Mouse (Mus musculus): ENCODE data around the gene Braf. TPM values are rescaled to one million over a fixed set of nuclear protein-coding genes. Genes with fewer than 3 reads are reported as not detected.
"Not testable (repeated sequence)": the region's sequence is repeated elsewhere in the genome, so short reads cannot be mapped to it uniquely, and the experiment has no call there.

Gene Braf
- polyA plus RNA-seq, 1 experiment from 2014 or later, result 12.2 TPM

DNA sequence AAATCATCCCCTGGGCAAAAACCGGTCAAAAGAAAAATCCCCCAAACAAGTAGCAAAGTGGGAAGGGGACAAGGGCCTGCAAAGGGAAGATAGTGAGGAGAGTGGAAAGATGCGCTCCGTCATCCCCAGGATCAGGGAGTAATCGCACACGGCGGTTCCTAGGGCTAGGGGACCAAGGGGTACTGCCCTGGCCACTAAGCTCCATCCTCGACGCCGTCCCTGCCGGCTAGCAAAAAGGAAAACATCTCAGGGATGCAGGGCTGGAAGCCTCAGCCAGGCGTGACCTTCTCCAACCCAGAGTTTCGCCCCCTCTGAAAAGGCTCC lies 759 bp downstream of the Braf start:
- H3K9me3 ChIP-seq (ENCODE audit: control insufficient read depth, low read length), result no peaks in the 10 kb centered on the region
- H3K36me3 ChIP-seq (ENCODE audit: control insufficient read depth, insufficient read depth, low read length), result no peaks in the 10 kb centered on the region
- peak overlapping the region; percentile 96 for H3K9ac ChIP-seq (ENCODE audit: low read depth, low read length)
- peaks cover 15% of the 10 kb centered on the region; the same call in 1 of the 2 replicates for H3K4me1 ChIP-seq (replicated peaks; ENCODE audit: control insufficient read depth, insufficient read depth, low read length)
- ATAC-seq (replicated peaks; ENCODE audit: low FRiP score), result peak; percentile 60
- H3K4me2 ChIP-seq, result peak overlapping the region; percentile 78
- H3K27me3 ChIP-seq (replicated peaks; ENCODE audit: control insufficient read depth, insufficient read depth, low read length), result no peaks in the 10 kb centered on the region
- H3K4me3 ChIP-seq (ENCODE audit: low read depth, low read length), result peak overlapping the region; percentile 94
- 0% methylated on average over 12 of the region's 12 CpGs for WGBS
- DNase-seq (ENCODE audit: low spot score), result no peak
- peak overlapping the region; percentile 93 for H3K27ac ChIP-seq (ENCODE audit: low read depth, low read length)

- no peaks in the 10 kb centered on the region for H3K9me3 ChIP-seq (ENCODE audit: control insufficient read depth, low read length)
- H3K4me3 ChIP-seq (ENCODE audit: low read depth, low read length), result peak overlapping the region; percentile 94
- peak overlapping the region; percentile 96 for H3K9ac ChIP-seq (ENCODE audit: low read depth, low read length)
- no peak overlapping the region for H3K27ac ChIP-seq (ENCODE audit: low read depth, low read length)
- H3K27me3 ChIP-seq (replicated peaks; ENCODE audit: control insufficient read depth, insufficient read depth, low read length), result no peaks in the 10 kb centered on the region
- ATAC-seq (replicated peaks; ENCODE audit: low FRiP score) (no peak), DNase-seq (ENCODE audit: low spot score) (no peak)
- peak overlapping the region; percentile 78 for H3K4me2 ChIP-seq
- WGBS, result 1% methylated on average over 7 of the region's 7 CpGs
- no peaks in the 10 kb centered on the region for H3K36me3 ChIP-seq (ENCODE audit: control insufficient read depth, insufficient read depth, low read length)
- H3K4me1 ChIP-seq (replicated peaks; ENCODE audit: control insufficient read depth, insufficient read depth, low read length), result peaks cover 15% of the 10 kb centered on the region; the same call in 1 of the 2 replicates
Observed at GRCm38 (mm10) chr6:39724071-39724470, 1.2 kb downstream of the Braf start.

DNA sequence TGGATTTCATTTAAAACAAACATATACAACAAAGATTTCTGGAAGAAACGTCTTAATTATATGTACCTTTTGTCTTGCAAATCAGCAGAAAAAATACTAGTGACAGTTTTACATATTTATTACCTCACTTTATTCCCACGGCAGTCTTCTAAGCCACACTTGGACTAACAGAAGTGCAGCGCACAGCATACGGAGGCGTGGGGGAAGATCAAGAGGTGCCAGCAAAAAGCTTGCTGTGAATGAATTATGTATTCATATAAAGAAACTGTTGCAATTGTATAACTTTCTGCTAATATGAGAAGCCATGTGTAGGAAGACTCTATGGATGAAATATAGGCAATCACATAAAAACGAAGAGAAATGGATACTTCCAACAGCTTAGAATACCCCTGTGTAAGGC lies 6.7 kb downstream of the Braf start:
- Histone ChIP-seq H3K9ac (ENCODE audit: low read depth, low read length) (no peak overlapping the region), H3K4me2 (no peak overlapping the region), H3K4me3 (ENCODE audit: low read depth, low read length) (no peak overlapping the region), H3K4me1 (replicated peaks; ENCODE audit: control insufficient read depth, insufficient read depth, low read length) (peaks cover 9% of the 10 kb centered on the region; the same call in 1 of the 2 replicates), H3K27me3 (replicated peaks; ENCODE audit: control insufficient read depth, insufficient read depth, low read length) (no peaks in the 10 kb centered on the region), H3K9me3 (ENCODE audit: control insufficient read depth, low read length) (no peaks in the 10 kb centered on the region), H3K27ac (ENCODE audit: low read depth, low read length) (no peak overlapping the region), H3K36me3 (ENCODE audit: control insufficient read depth, insufficient read depth, low read length) (no peaks in the 10 kb centered on the region)
- no peak for ATAC-seq (replicated peaks; ENCODE audit: low FRiP score)
- WGBS, result 87% methylated on average over 6 of the region's 6 CpGs
- DNase-seq (ENCODE audit: low spot score), result no peak

GRCm38 (mm10) chr6:39717049-39717448 lies 8.2 kb downstream of the Braf start:
- WGBS, result 82% methylated on average over 2 of the region's 2 CpGs
- Histone ChIP-seq H3K4me3 (ENCODE audit: low read depth, low read length) (no peak overlapping the region), H3K9me3 (ENCODE audit: control insufficient read depth, low read length) (no peaks in the 10 kb centered on the region), H3K27me3 (replicated peaks; ENCODE audit: control insufficient read depth, insufficient read depth, low read length) (no peaks in the 10 kb centered on the region), H3K9ac (ENCODE audit: low read depth, low read length) (no peak overlapping the region), H3K4me1 (replicated peaks; ENCODE audit: control insufficient read depth, insufficient read depth, low read length) (no peaks in the 10 kb centered on the region; the same call in 1 of the 2 replicates), H3K27ac (ENCODE audit: low read depth, low read length) (no peak overlapping the region), H3K36me3 (ENCODE audit: control insufficient read depth, insufficient read depth, low read length) (no peaks in the 10 kb centered on the region), H3K4me2 (no peak overlapping the region)
- DNase-seq (ENCODE audit: low spot score) (no peak), ATAC-seq (replicated peaks; ENCODE audit: low FRiP score) (no peak)

GRCm38 (mm10) chr6:39714341-39714740 lies 10.9 kb downstream of the Braf start:
- ATAC-seq (replicated peaks; ENCODE audit: low FRiP score) (no peak), DNase-seq (ENCODE audit: low spot score) (no peak)
- Histone ChIP-seq H3K27me3 (replicated peaks; ENCODE audit: control insufficient read depth, insufficient read depth, low read length) (no peaks in the 10 kb centered on the region), H3K9me3 (ENCODE audit: control insufficient read depth, low read length) (no peaks in the 10 kb centered on the region), H3K4me3 (ENCODE audit: low read depth, low read length) (no peak overlapping the region), H3K9ac (ENCODE audit: low read depth, low read length) (no peak overlapping the region), H3K36me3 (ENCODE audit: control insufficient read depth, insufficient read depth, low read length) (no peaks in the 10 kb centered on the region), H3K27ac (ENCODE audit: low read depth, low read length) (no peak overlapping the region), H3K4me1 (replicated peaks; ENCODE audit: control insufficient read depth, insufficient read depth, low read length) (no peaks in the 10 kb centered on the region), H3K4me2 (no peak overlapping the region)
- WGBS, result 87% methylated on average over 7 of the region's 7 CpGs

GRCm38 (mm10) chr6:39713399-39713798 lies 11.9 kb downstream of the Braf start:
- H3K27me3 ChIP-seq (replicated peaks; ENCODE audit: control insufficient read depth, insufficient read depth, low read length), result no peaks in the 10 kb centered on the region
- WGBS, result 85% methylated on average over 3 of the region's 3 CpGs
- DNase-seq (ENCODE audit: low spot score) (no peak), ATAC-seq (replicated peaks; ENCODE audit: low FRiP score) (no peak)
- no peak overlapping the region for H3K9ac ChIP-seq (ENCODE audit: low read depth, low read length)
- H3K27ac ChIP-seq (ENCODE audit: low read depth, low read length), result no peak overlapping the region
- no peaks in the 10 kb centered on the region for H3K9me3 ChIP-seq (ENCODE audit: control insufficient read depth, low read length)
- H3K4me2 ChIP-seq, result no peak overlapping the region
- H3K4me1 ChIP-seq (replicated peaks; ENCODE audit: control insufficient read depth, insufficient read depth, low read length), result no peaks in the 10 kb centered on the region
- no peaks in the 10 kb centered on the region for H3K36me3 ChIP-seq (ENCODE audit: control insufficient read depth, insufficient read depth, low read length)
- no peak overlapping the region for H3K4me3 ChIP-seq (ENCODE audit: low read depth, low read length)

- no peak overlapping the region for H3K4me2 ChIP-seq
- H3K4me3 ChIP-seq (ENCODE audit: low read depth, low read length), result no peak overlapping the region
- no peak overlapping the region for H3K27ac ChIP-seq (ENCODE audit: low read depth, low read length)
- H3K27me3 ChIP-seq (replicated peaks; ENCODE audit: control insufficient read depth, insufficient read depth, low read length), result no peaks in the 10 kb centered on the region
- no peaks in the 10 kb centered on the region for H3K36me3 ChIP-seq (ENCODE audit: control insufficient read depth, insufficient read depth, low read length)
- DNase-seq (ENCODE audit: low spot score) (no peak), ATAC-seq (replicated peaks; ENCODE audit: low FRiP score) (no peak)
- no peak overlapping the region for H3K9ac ChIP-seq (ENCODE audit: low read depth, low read length)
- WGBS, result 92% methylated on average over 4 of the region's 4 CpGs
- H3K4me1 ChIP-seq (replicated peaks; ENCODE audit: control insufficient read depth, insufficient read depth, low read length), result no peaks in the 10 kb centered on the region
- no peaks in the 10 kb centered on the region for H3K9me3 ChIP-seq (ENCODE audit: control insufficient read depth, low read length)
Observed at GRCm38 (mm10) chr6:39705625-39706024, 19.6 kb downstream of the Braf start.

DNA sequence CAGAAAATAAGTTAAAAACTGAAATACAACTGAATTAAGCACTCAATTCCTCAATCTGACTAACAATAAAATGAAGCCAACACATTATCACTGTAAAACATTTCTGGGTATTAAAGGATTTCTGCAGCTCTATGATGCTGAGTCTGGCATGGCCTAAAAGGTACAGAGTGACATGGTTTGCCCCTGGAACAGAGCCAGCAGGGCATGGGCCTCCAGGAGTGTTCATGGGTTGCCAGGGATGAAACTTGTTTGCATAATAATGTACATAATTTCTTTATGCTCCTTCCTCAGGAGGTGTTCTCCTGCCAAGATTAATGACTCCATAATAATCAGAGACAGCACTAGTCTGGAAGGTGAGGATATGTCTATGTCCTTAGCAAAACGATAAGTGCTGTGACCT lies 32.1 kb downstream of the Braf start:
- Histone ChIP-seq H3K27me3 (replicated peaks; ENCODE audit: control insufficient read depth, insufficient read depth, low read length) (no peaks in the 10 kb centered on the region), H3K9ac (ENCODE audit: low read depth, low read length) (no peak overlapping the region), H3K4me2 (no peak overlapping the region), H3K4me1 (replicated peaks; ENCODE audit: control insufficient read depth, insufficient read depth, low read length) (no peaks in the 10 kb centered on the region), H3K4me3 (ENCODE audit: low read depth, low read length) (no peak overlapping the region), H3K36me3 (ENCODE audit: control insufficient read depth, insufficient read depth, low read length) (no peaks in the 10 kb centered on the region), H3K27ac (ENCODE audit: low read depth, low read length) (no peak overlapping the region), H3K9me3 (ENCODE audit: control insufficient read depth, low read length) (no peaks in the 10 kb centered on the region)
- ATAC-seq (replicated peaks; ENCODE audit: low FRiP score) (no peak), DNase-seq (ENCODE audit: low spot score) (no peak)
- WGBS, result 90% methylated on average over 1 of the region's 1 CpGs

- DNase-seq (ENCODE audit: low spot score); H3K27ac ChIP-seq (ENCODE audit: low read depth, low read length); H3K9me3 ChIP-seq (ENCODE audit: control insufficient read depth, low read length); H3K9ac ChIP-seq (ENCODE audit: low read depth, low read length); H3K4me3 ChIP-seq (ENCODE audit: low read depth, low read length); H3K4me2 ChIP-seq; H3K4me1 ChIP-seq (replicated peaks; ENCODE audit: control insufficient read depth, insufficient read depth, low read length); H3K36me3 ChIP-seq (ENCODE audit: control insufficient read depth, insufficient read depth, low read length); ATAC-seq (replicated peaks; ENCODE audit: low FRiP score); H3K27me3 ChIP-seq (replicated peaks; ENCODE audit: control insufficient read depth, insufficient read depth, low read length): not testable (repeated sequence)
Observed at GRCm38 (mm10) chr6:39686839-39687238, 38.4 kb downstream of the Braf start.

Measured in liver, embryonic 11.5 days (tissue).